ENCODE assay signal across 11 mouse cellular contexts in genomic region chr4:41638828-41639213, GRCm38 (mm10). TPM values are rescaled to one million over a fixed set of nuclear protein-coding genes. Genes with fewer than 3 reads are reported as not detected.
DNase-seq lines count a peak whose midpoint lies in the region; ATAC-seq and TF ChIP-seq lines count a peak whose summit lies in the region.
"Had no signal": no experiment of that assay in that cellular context is flagged by ENCODE, and none has a peak within 500 bp of the region (broad histone marks: within the 10 kb centered on the region; RNA-seq: fewer than 3 reads in every experiment).

No protein-coding gene starts in this region.

- TF ChIP-seq POLR2A in thymus, adult 2 months (IDR thresholded peaks at IDR 0.05; ENCODE audit: control insufficient read depth, extremely low read depth, insufficient read depth, low read length, poor library complexity), result no peak

- peaks cover 50% of the 10 kb centered on the region for H3K4me1 ChIP-seq in embryonic facial prominence, embryonic 15.5 days
- peaks cover 15% of the 10 kb centered on the region for H3K4me1 ChIP-seq in intestine, embryonic 14.5 days (replicated peaks; ENCODE audit: control insufficient read depth, insufficient read depth, low read length)
- H3K4me1 ChIP-seq in neural tube, embryonic 15.5 days, result peaks cover 47% of the 10 kb centered on the region
- H3K4me1 ChIP-seq in thymus, adult 2 months (replicated peaks; ENCODE audit: control insufficient read depth, insufficient read depth, low read length), result peaks cover 8% of the 10 kb centered on the region

- H3K4me3 ChIP-seq in layer of hippocampus, adult 2 months, result peak overlapping the region; percentile 82
- peak overlapping the region; percentile 54 for H3K4me3 ChIP-seq in embryonic facial prominence, embryonic 15.5 days (replicated peaks)
- 0 out of 2 replicates have a peak overlapping the region, but pooled peaks have one; percentile 51 for H3K4me3 ChIP-seq in intestine, embryonic 14.5 days (ENCODE audit: low read depth, low read length)
- H3K4me3 ChIP-seq in neural tube, embryonic 15.5 days (replicated peaks), result peak overlapping the region; percentile 73
- H3K4me3 ChIP-seq in thymus, adult 2 months (ENCODE audit: control insufficient read depth, insufficient read depth, low read length), result no peak overlapping the region

- H3K9ac ChIP-seq in embryonic facial prominence, embryonic 15.5 days, result no peak overlapping the region
- no peak overlapping the region for H3K9ac ChIP-seq in intestine, embryonic 14.5 days (ENCODE audit: low read length)
- H3K9ac ChIP-seq in neural tube, embryonic 15.5 days (replicated peaks), result peak overlapping the region; percentile 92

- H3K27me3 ChIP-seq in embryonic facial prominence, embryonic 15.5 days, result peaks cover 5% of the 10 kb centered on the region; the same call in 1 of the 2 replicates
- H3K27me3 ChIP-seq in intestine, embryonic 14.5 days (replicated peaks; ENCODE audit: control insufficient read depth, insufficient read depth, low read length), result peaks cover 9% of the 10 kb centered on the region; the same call in 1 of the 2 replicates
- H3K27me3 ChIP-seq in neural tube, embryonic 15.5 days (replicated peaks), result no peaks in the 10 kb centered on the region
- H3K27me3 ChIP-seq in thymus, adult 2 months (ENCODE audit: control insufficient read depth, insufficient read depth, low read length), result peaks cover 6% of the 10 kb centered on the region; the same call in 1 of the 2 replicates

- peak overlapping the region; percentile 68 for H3K4me2 ChIP-seq in embryonic facial prominence, embryonic 15.5 days (replicated peaks)
- H3K4me2 ChIP-seq in intestine, embryonic 14.5 days (ENCODE audit: low read length), result peak overlapping the region; percentile 70
- peak overlapping the region; percentile 81 for H3K4me2 ChIP-seq in neural tube, embryonic 15.5 days

- no peaks in the 10 kb centered on the region for H3K9me3 ChIP-seq in embryonic facial prominence, embryonic 15.5 days (replicated peaks)
- H3K9me3 ChIP-seq in intestine, embryonic 14.5 days (ENCODE audit: control insufficient read depth, low read length), result no peaks in the 10 kb centered on the region
- H3K9me3 ChIP-seq in neural tube, embryonic 15.5 days (replicated peaks), result no peaks in the 10 kb centered on the region
- H3K9me3 ChIP-seq: G1E had no signal

- WGBS in embryonic facial prominence, embryonic 15.5 days, result 71% methylated on average over 6 of the region's 6 CpGs
- WGBS in intestine, embryonic 14.5 days, result 83% methylated on average over 6 of the region's 6 CpGs
- WGBS in neural tube, embryonic 15.5 days, result 70% methylated on average over 6 of the region's 6 CpGs
- WGBS in thymus, adult 2 months, result 88% methylated on average over 6 of the region's 6 CpGs

- no peak for ATAC-seq in embryonic facial prominence, embryonic 15.5 days (ENCODE audit: insufficient number of reproducible peaks, low FRiP score, low TSS enrichment, low read depth)
- ATAC-seq in intestine, embryonic 14.5 days (replicated peaks; ENCODE audit: low FRiP score, low TSS enrichment, low read depth), result no peak
- ATAC-seq in neural tube, embryonic 15.5 days (ENCODE audit: low FRiP score), result no peak

- peak overlapping the region; percentile 93 for H3K27ac ChIP-seq in layer of hippocampus, adult 2 months
- H3K27ac ChIP-seq in embryonic facial prominence, embryonic 15.5 days (replicated peaks), result no peak overlapping the region; the same call in 1 of the 2 replicates
- no peak overlapping the region for H3K27ac ChIP-seq in intestine, embryonic 14.5 days (ENCODE audit: low read depth)
- H3K27ac ChIP-seq in neural tube, embryonic 15.5 days (replicated peaks), result peak overlapping the region; percentile 92
- H3K27ac ChIP-seq in thymus, adult 2 months (ENCODE audit: control insufficient read depth, insufficient read depth, low read length), result no peak overlapping the region

- no peaks in the 10 kb centered on the region for H3K36me3 ChIP-seq in embryonic facial prominence, embryonic 15.5 days
- no peaks in the 10 kb centered on the region for H3K36me3 ChIP-seq in intestine, embryonic 14.5 days (ENCODE audit: control insufficient read depth, insufficient read depth, low read length)
- H3K36me3 ChIP-seq in neural tube, embryonic 15.5 days, result no peaks in the 10 kb centered on the region
- no peaks in the 10 kb centered on the region for H3K36me3 ChIP-seq in thymus, adult 2 months (ENCODE audit: control insufficient read depth, insufficient read depth, low read length)
- H3K36me3 ChIP-seq: G1E had no signal

- no peak for DNase-seq in layer of hippocampus, adult 2 months (ENCODE audit: low spot score in 2 of 2)
- no peak for DNase-seq in layer of hippocampus, postnatal 10 days (ENCODE audit: low spot score in 2 of 2)
- no peak for DNase-seq in intestine, embryonic 14.5 days (ENCODE audit: low spot score)
- DNase-seq in adrenal gland, postnatal 25 days, result no peak
- no peak for DNase-seq in thymus, adult 2 months
- no peak for DNase-seq in right cerebral cortex, adult 2 months (ENCODE audit: low spot score in 2 of 2)
- DNase-seq: layer of hippocampus, postnatal 36 days; thymus, adult 18-20 months had no signal

- TF ChIP-seq CTCF in layer of hippocampus, adult 2 months (conservative IDR thresholded peaks at IDR 0.05), result no peak
- no peak for TF ChIP-seq CTCF in thymus, adult 2 months (IDR thresholded peaks at IDR 0.05; ENCODE audit: borderline replicate concordance, control insufficient read depth, extremely low read depth, insufficient read depth, low read length, poor library complexity)

RNA-seq across cellular contexts. Expression of gene Enho, which starts 1.3 kb away (rescaled TPM):
- total RNA-seq in layer of hippocampus, adult 2 months (2021), result 10 to 100 TPM; 59.7 to 62.0 TPM
- total RNA-seq in layer of hippocampus, postnatal 10 days (2021), result 10 to 100 TPM; 63.4 to 66.5 TPM
- 23.8 and 27.3 TPM in 2 replicates for polyA plus RNA-seq in embryonic facial prominence, embryonic 15.5 days (2015; fragmentation: Nextera tagmentation; extraction: Ambion mirVana)
- polyA plus RNA-seq in intestine, embryonic 14.5 days (2014; fragmentation: Nextera tagmentation; extraction: Ambion mirVana), result 13.6 and 14.8 TPM in 2 replicates
- 89.8 and 111 TPM in 2 replicates for polyA plus RNA-seq in neural tube, embryonic 15.5 days (2015; fragmentation: Nextera tagmentation; extraction: Ambion mirVana)
- 2.0 and 3.9 TPM in 2 replicates for total RNA-seq in adrenal gland, postnatal 25 days (2021)
- polyA plus RNA-seq in thymus, adult 2 months (2012; rRNA removed), result 7.5 and 10.3 TPM in 2 replicates
- polyA plus RNA-seq: G1E had no signal

RNA-seq across cellular contexts. Expression of gene Cntfr, which starts 58.1 kb away (rescaled TPM):
- total RNA-seq in layer of hippocampus, adult 2 months (2021), result 10 to 100 TPM; 96.5 to 98.8 TPM
- 10 to 100 TPM; 64.7 to 65.0 TPM for total RNA-seq in layer of hippocampus, postnatal 10 days (2021)
- polyA plus RNA-seq in embryonic facial prominence, embryonic 15.5 days (2015; fragmentation: Nextera tagmentation; extraction: Ambion mirVana), result 16.2 and 19.0 TPM in 2 replicates
- 5.2 and 6.2 TPM in 2 replicates for polyA plus RNA-seq in intestine, embryonic 14.5 days (2014; fragmentation: Nextera tagmentation; extraction: Ambion mirVana)
- polyA plus RNA-seq in neural tube, embryonic 15.5 days (2015; fragmentation: Nextera tagmentation; extraction: Ambion mirVana), result 23.1 and 27.2 TPM in 2 replicates
- total RNA-seq in adrenal gland, postnatal 25 days (2021), result 46.3 and 49.8 TPM in 2 replicates
- polyA plus RNA-seq in thymus, adult 2 months (2012; rRNA removed), result 2.3 and 3.0 TPM in 2 replicates

Comparison
In these comparisons a context has a peak if more than half of its experiments do, and no peak if none do; other contexts are left out.
1. H3K27ac ChIP-seq: peak in layer of hippocampus, adult 2 months (single experiment) and neural tube, embryonic 15.5 days (single experiment); none in embryonic facial prominence, embryonic 15.5 days (single experiment), intestine, embryonic 14.5 days (single experiment) and thymus, adult 2 months (single experiment).
2. Peak in every context shown above with its lines, with median percentiles within 50 percentile points of each other: H3K4me2 ChIP-seq.